Mouse (Mus musculus): ENCODE results near the gene Macrod2. TPM values are rescaled to one million over a fixed set of nuclear protein-coding genes. Genes with fewer than 3 reads are reported as not detected.
A peak's percentile ranks its signal among the peaks of the same experiment; 100 is the strongest.

Gene Macrod2
- polyA plus RNA-seq, 1 experiment, result 2.3 TPM

DNA sequence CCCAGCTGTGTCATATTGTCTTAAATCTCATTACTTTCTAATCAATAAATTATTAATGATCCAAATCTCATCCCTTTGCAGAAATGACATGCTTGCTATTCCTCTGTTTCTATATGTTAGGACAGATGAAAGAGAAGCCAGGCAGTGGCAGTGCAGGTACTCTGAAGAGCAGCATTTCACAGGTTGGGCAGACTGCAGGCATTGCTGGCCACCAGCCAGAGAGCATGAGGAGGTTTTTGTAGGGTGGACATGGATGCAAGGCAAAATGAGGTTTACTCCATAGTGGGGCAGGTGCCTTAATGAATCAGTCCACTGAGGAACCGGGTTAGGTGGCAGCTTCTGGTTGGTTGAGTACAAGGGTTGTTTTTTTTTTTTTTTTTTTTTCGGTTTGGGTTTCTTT, 1778.9 kb downstream of the Macrod2 start:
- WGBS, result 75% methylated on average over 2 of the region's 2 CpGs
- DNase-seq (ENCODE audit: low read depth, low spot score), result no peak

DNA sequence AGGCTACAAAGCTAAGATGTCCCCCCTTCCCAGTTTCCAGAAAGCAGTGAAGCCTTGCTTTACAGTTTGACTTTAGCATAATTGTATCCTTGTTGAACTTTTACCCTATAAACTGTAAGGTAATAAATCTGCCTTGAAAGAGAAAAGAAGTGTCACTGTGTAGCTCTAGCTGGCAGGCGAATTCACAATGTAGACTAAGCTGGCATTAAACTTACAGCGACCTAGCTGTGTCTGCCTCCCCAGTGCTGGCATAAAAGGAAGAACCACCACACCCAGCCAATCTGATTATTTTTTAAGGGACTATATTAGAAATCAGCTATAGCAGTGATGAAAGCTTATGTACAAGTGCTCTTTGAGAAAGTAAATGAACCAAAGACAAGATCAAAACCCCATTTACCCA, 1791.8 kb downstream of the Macrod2 start:
- 24% methylated on average over 2 of the region's 2 CpGs for whole genome bisulfite sequencing
- DNase-seq (ENCODE audit: low read depth, low spot score), result peak; percentile 33

DNA sequence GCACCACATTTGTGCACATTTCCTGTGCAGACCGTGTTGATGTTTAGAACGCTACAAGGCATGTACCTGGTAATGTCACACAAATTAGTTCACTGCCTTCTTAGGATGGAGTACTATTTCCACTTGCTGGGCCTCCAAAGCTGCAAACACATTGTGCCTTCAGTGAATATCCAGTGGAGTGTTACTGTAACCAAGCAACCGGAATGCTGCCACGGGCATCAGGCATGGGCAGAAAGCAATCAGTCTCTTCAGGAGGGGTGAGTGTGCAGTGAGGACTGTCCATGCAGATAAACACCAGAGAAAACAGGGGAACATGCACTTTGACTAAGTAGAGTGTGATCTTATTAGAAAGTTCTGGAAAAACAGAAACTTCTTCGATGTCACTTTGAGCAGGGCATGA, 1792.3 kb downstream of the Macrod2 start:
- DNase-seq (ENCODE audit: low read depth, low spot score), result no peak
- 54% methylated on average over 5 of the region's 5 CpGs for WGBS

DNA sequence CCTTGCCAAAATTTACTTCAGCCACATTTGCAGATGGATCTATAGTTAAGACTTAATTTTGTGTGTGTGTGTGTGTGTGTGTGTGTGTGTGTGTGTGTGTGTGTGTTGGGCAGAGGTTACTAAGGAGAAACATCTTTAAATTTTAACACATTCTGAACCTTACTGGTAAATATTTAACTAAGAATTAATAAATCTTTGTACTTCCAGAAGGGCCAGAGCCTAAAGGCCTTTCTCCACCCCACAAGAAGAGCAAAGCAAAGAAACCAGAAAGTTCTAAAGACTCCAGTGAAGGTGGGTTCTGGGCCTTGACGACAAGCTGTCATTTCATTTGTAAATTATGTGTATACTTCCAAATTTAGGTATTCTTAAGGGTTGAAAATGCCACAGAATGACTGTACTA, 1822.3 kb downstream of the Macrod2 start:
- no peak for DNase-seq (ENCODE audit: low read depth, low spot score)
- 32% methylated on average over 1 of the region's 1 CpGs for WGBS

DNA sequence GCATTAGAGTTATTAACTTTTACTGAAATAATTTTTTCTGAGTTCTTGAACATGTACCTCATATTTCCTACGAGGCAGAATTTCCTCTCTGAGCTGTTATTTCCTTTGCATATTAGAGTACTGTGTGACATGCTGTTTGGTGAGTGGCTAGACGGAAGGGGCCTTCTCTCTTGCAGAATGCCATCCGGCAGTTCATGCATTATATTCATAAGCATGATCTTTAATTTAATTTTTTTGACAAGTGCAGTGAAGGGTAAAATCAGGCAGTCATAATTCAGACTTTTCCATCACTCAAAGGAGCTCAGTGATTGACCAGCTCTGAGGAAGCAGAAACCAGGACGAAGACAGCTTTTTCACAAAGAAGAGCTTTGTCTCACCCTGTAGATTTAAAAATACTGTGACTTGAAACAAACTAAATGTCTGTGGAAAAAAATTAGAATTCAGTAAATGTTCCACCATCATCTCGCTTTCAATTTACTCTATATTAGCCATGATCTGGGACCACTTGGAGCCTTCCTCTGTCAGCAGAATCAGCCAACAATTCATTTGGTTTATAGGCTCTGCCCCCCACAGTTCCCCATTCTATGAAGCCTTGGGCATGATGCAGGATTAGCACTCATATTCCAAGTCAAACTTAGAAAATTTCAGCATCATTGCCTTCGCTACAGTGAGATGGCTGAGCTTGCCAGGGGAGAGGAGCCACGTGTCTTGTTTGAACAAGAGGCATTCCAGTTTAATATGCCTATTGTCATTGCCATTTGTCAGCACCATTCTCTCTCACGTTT, 1827.2 kb downstream of the Macrod2 start:
- DNase-seq (ENCODE audit: low read depth, low spot score), result no peak
- 67% methylated on average over 8 of the region's 8 CpGs for WGBS

DNA sequence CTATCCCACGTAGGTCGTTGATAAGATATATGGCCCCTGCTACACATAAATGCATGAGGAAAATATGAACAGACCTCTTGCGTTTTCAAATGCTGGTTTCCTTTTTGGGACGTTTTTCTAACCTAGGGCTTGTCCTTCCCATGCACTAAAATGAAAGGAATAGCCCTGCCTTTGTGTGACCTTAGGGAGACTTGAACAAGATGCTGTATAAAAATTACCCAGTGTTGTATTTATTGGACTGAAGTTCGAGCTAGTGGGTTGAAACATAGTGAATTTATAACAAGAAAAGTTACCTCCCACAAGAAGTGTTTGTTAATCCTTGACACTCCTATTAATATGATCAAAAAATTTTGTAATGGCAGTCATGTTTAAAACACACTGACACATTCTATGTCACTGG, 1827.8 kb downstream of the Macrod2 start:
- no peak for DNase-seq (ENCODE audit: low read depth, low spot score)
- WGBS, result 30% methylated on average over 5 of the region's 5 CpGs

DNA sequence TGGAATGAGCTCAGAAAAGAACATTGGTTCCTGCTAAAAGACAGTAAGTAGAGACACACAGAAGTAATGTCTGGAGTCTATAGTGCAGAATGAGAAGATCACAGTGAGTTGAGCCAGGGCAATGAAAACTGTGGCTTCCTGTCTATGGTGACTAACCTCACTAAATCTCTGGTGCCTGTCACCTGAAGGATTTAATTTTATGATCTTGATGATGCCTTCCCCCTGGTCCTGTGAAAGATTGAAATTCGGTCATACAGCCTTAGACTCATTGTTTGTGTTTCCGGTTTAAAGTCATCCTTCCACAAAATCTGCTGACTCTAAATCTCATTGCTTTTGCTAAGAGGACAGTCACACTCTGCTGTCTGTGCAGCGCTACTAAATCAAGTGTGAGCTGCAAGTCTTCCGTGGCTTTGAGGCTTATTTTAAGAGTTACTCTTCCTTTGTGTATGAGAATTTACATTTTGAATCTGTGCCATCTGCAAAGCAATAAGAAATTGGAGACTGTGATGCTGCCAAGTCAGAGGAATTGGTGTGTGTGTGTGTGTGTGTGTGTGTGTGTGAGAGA, 1836.0 kb downstream of the Macrod2 start:
- whole genome bisulfite sequencing, result 48% methylated on average over 4 of the region's 4 CpGs
- DNase-seq (ENCODE audit: low read depth, low spot score), result no peak

DNA sequence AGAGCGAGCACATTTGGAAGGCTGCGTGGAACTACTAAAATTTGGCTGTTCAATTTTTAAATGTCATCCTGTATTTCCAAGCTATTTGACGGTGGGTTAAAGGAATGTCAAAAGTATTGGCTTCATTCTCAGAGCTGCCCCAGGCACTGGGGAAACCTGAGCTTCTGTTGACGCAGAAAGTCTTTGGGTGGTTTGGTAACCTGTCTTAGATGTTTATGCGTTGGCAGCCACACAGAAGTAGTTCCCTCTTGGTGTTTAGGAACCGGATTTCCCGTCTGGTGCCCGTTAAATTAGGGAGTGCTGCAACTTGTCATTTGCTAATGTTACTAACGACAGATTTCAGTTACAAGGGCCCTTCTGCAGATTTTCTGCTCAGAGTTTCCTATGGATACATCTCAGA, 1837.7 kb downstream of the Macrod2 start:
- no peak for DNase-seq (ENCODE audit: low read depth, low spot score)
- WGBS, result 70% methylated on average over 9 of the region's 9 CpGs

DNA sequence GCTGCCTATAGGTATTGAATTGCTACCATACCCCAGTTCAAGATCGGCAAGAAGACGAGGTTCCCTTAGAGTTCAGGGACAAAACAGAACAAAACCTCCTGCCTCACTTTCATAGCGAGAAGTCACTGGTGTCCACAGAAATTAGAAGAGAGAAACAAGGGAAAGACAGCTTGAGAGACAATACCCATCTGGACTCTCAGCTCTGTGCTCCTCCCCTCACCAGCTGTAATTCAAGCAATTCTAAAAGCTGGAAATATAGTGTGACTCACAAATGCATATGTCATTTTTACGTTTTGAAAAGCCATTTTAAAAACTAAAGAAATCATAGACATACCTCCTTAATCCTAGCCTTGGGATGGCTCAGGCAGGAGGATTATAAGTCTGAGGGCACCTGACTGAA, 1848.4 kb downstream of the Macrod2 start:
- 78% methylated on average over 4 of the region's 4 CpGs for WGBS
- DNase-seq (ENCODE audit: low read depth, low spot score), result no peak

DNA sequence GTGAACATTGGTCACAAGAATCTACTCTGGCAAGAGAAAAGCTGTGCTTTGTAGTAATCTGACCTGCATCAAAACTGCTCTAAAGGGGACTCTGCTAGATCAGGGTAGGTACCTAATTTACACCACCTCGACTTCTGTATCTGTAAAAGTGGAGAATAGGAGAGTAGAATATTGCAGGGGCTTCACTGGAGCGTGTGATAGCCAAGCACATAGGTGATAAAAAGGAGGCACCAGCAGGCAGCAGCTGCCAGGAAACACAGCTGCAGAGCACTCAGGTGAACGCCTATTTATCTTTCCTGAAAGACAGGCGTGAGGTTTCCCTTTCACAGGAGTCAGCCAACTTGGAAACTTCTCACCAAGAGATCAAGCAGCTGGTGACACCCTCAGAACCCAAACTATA, 1855.3 kb downstream of the Macrod2 start:
- DNase-seq (ENCODE audit: low read depth, low spot score), result no peak
- 17% methylated on average over 4 of the region's 4 CpGs for whole genome bisulfite sequencing

DNA sequence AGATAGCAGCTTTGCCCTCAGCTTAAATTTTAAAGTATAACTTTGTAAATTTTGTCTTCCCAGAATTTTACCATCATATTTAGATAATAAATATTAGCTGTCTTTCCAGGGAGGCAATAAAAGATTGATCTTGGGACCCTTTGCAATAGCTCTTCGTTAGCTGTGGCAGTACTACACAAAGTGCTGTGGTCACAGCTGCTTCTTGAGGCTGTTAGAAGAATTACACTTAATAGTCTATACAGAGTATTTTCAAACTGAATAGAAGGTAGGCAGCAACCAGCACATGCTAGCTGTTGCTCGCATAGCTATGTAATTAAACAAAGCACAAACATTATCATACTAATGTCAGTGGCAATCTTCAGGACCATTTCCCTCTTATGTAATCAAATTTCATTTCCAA, 1856.4 kb downstream of the Macrod2 start:
- DNase-seq (ENCODE audit: low read depth, low spot score), result no peak
- WGBS, result 65% methylated on average over 2 of the region's 2 CpGs

DNA sequence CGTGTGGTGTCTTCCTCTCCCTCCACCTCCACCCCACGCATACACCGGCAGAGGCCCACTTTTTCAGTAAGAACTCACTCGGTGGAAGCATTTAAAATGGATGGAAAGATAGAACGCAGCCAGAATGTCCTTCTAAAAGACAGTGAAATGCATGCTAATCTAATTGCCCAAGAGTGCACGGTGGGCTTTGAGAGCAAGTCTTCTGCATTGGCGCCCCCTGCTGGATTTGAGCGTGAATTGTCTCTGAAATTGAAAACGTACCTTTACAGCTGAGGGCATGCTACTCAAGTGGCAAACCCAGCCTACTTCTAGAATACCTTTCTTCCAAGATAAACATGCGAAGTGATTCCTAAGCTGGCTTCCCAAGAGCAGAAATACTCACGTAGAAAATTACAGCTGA, 1858.8 kb downstream of the Macrod2 start:
- DNase-seq (ENCODE audit: low read depth, low spot score), result no peak
- 15% methylated on average over 11 of the region's 11 CpGs for WGBS

DNA sequence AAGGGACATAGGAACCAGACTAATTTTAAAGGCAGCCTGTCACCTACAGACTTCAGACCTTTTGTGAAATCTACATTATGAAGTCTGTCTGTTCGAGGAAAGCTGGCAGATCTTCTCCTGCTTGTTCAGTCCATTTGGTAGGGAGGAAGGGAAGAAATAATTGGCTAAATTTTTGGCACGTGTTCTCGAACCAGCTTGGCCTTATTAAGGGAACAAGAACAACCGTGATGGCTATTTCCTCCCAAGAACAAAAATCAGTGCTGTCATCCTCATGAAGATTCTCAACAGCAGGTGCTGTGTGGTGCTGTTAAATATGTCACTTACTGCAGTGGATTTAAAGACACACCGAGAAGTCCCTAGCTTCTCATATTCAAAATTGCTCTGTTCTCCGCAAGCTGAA, 1859.5 kb downstream of the Macrod2 start:
- WGBS, result 80% methylated on average over 6 of the region's 6 CpGs
- no peak for DNase-seq (ENCODE audit: low read depth, low spot score)

DNA sequence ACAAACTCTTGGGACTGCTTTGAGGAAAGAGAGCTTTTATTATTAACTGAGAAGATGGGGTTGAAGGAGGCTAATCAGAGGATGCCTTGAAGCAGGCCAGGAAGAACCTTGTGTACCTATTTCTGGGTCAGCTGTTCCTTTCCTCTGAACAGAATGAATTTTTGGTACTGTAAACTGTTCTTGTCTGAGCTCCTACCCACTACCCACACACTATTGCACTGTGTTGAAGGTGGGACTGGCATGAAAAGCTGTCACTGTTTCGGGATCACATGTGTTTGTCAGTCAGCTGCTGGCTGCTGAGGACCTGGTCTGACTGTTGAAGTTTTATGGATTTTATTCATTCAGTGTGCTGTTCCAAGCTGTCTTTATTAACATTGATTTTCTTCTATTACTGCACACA, 1862.4 kb downstream of the Macrod2 start:
- DNase-seq (ENCODE audit: low read depth, low spot score), result no peak

DNA sequence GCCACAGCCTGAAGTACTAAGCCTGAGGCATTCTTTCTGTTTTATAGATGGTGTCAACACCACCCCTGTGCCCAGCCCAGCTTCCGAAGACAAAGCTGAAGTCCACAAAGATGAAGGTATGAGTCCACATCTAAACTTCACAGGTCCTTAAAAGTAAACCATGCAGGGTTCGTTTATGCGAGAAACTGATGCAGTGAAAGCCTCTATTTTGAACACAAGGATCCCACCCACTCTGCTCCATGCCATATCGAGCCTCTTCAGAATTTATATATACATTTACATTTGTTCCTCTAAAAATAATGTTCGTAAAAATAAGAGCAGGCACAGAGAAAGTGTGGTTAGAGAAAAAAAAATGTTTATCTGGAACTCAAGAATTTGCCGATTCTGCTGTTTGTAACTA, 1865.9 kb downstream of the Macrod2 start:
- DNase-seq (ENCODE audit: low read depth, low spot score), result no peak
- WGBS, result 71% methylated on average over 6 of the region's 6 CpGs

More for the DNA sequence above, 1862.4 kb downstream of the Macrod2 start:
- WGBS, result 93% methylated on average over 1 of the region's 1 CpGs

DNA sequence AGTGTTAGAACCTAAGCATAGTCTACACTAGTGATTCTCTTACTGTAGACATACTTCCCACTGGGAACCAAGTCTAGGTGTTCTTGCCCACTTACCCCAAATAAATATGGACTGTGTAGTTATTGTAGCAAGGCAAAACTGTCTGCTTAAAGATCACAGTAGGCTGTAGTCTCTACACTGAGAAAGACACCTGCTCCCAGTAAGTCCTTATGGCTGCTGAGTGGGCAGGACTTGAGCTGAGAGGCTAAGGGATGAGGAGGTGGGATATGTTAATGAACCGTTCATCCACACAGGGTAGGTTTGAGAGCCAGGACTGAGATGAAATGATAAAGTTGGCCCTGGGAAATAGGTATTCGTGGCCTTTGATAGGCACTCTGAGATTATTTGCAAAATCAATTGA, 1869.6 kb downstream of the Macrod2 start:
- 80% methylated on average over 2 of the region's 2 CpGs for WGBS
- no peak for DNase-seq (ENCODE audit: low read depth, low spot score)

DNA sequence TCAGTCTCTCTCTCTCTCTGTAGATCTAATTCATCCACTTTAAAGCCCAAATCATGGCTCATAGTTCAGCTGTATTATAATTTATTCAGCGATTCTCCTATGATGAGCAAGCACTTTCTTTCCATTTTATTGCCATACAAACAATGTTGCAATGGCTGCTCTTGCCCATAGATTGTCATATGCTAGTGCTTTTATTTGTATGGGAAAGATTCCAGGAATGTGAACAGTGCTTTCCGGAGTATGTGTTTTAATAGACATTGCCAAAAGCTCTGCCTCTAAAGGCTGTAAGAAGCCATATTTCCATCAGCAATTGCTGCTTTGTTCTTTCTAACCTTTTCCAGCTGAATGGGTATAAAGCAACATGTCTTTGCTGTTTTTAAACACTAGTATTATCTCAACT, 1872.7 kb downstream of the Macrod2 start:
- no peak for DNase-seq (ENCODE audit: low read depth, low spot score)
- WGBS, result 14% methylated on average over 2 of the region's 2 CpGs

DNA sequence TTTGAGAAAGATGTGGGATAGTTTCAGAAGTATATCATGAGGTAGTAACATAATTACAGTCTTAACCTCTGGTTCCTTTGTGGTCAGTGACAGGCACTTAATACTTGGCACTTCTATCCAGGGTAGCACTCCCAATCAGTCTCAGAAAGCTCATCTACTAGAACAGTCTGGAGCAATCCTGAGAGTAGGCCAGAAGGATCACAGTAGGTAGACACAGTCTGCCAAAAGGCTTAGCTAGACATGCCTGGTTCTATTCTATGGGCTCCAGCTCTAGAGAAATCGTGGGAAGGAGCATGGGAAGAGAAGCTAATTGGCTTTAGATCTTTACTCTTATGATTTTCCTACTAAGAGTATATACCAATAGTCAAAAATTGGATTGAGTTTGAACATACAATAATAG, 1891.7 kb downstream of the Macrod2 start:
- DNase-seq (ENCODE audit: low read depth, low spot score), result no peak
- 45% methylated on average over 1 of the region's 1 CpGs for WGBS

DNA sequence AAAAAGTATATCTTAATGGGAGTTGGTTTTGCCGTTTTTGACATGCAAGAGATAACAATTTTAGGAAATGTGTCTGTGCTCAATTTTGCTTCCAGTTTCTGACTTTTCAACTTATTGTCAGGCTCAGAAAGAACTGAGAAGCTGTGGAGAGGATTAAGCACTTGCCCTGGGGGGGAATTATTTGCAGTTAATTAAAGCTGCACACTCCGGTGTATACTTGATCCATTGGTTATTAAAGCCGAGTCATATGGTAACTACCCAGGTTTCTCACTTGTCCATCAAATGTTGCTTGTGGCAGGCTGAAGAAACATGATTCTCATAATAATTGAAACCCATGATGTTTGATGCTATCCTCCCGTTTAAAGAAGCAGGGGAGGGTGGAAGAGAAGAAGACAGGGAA, 1899.7 kb downstream of the Macrod2 start:
- no peak for DNase-seq (ENCODE audit: low read depth, low spot score)
- WGBS, result 83% methylated on average over 4 of the region's 4 CpGs

DNA sequence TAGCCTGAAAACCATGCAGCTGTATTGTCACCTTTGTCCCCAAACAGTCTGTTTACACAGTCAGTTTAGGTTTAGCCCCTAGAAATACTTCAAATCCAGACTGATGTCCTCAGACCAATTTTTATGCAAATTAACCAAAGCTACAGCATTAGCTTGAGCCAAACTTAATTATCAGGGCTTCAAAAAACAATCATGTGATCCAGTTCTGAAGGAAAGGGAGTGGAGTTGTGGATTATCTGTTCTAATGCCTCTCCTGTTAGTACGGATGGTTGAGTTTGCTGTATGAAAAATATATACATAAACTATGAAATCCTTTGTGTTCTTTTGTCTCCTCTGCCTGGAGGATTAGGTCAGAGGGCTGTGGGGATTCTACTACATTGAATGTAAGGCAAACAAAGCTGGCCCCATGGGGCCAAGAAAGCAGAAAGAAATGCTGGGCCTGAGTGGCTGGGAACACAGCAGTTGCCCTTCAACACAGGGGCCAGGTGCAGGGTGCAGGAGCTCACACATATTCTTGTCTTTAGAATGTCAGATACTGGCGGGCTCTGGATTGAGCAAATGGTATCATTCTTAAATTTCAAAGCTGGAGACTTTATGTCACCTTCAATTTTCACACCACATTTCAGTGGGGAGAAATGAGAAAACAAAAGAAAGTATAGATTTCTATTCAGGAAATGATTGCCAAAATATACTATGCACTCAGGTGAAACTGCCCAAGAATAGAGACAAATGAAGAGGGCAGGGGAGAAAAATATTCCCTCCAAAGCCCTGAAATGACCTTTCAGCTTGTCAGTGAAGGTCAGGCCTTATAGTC, 1908.2 kb downstream of the Macrod2 start:
- DNase-seq (ENCODE audit: low read depth, low spot score), result no peak
- 48% methylated on average over 2 of the region's 2 CpGs for WGBS

DNA sequence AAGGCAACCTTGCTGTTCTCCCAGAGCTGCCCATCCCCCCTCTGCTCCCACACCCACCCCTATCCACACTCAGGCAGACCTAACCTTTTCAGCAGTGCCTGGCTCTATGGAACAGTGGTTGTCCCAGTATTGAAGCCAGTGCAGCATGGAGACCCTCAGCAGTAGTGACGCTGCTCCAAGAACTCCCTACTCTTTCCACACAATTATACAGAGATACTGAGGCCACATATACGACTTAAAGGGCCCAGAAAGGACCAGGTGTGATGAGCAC, 1908.7 kb downstream of the Macrod2 start:
- 65% methylated on average over 2 of the region's 2 CpGs for WGBS
- no peak for DNase-seq (ENCODE audit: low read depth, low spot score)
